Mouse (Mus musculus): ENCODE results near the gene Rab3il1.

DNA sequence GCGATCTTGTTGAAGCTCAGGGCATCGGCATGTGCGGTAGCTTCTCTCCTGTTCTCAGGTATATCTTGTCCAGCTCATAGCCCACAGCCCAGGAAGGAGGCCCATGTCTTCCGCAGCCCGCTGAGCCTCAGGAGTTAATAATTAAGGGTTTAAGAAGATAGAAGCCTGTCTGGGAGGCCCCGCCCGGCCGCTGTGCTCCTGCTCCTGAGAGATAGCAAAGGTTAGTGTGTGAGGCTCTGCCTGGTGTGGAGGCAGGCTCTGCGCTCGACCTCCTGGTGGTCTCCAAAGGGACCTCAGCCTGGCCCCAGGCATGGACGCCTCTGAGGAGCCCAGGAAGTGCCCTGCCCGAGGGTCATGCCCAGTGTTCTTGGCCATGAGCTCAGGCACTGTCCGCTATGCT is 13.4 kb downstream of the Rab3il1 start:
- TF ChIP-seq POLR2A (IDR thresholded peaks at IDR 0.05; ENCODE audit: low read depth, low read length) (no peak), CTCF (conservative IDR thresholded peaks at IDR 0.05; ENCODE audit: insufficient read depth, insufficient read length, low read depth, low read length) (no peak)
